In the genomic region with DNA sequence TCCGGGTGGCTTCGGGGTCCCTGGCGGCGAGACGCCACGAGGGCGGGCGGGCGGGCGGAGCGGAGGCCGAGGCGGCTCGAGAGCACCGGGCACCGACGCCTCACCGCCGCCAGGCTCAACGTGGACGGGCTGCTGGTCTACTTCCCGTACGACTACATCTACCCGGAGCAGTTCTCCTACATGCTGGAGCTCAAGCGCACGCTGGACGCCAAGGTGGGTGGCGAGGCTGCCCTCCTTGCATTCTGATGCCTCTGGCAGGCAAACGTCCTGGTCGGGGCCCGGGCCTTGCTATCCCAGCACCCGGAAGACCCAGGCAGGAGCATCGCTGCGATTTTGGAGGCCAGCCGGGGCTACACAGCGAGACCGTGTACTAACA, we compare ENCODE assay signal across 8 mouse cellular contexts. TPM values are rescaled to one million over a fixed set of nuclear protein-coding genes. Genes with fewer than 3 reads are reported as not detected.
DNase-seq lines count a peak whose midpoint lies in the region; ATAC-seq lines count a peak whose summit lies in the region.

No protein-coding gene starts in this region.

- H3K4me1 ChIP-seq in hindbrain, embryonic 13.5 days (replicated peaks): peaks cover 21% of the 10 kb centered on the region

- DNase-seq in gastrocnemius, adult 18-20 months (ENCODE audit: low spot score): peak; percentile 19
- DNase-seq in gastrocnemius, postnatal 36 days: no peak
- peak; percentile 27 for DNase-seq in urinary bladder, postnatal 14 days (ENCODE audit: low spot score)
- no peak for DNase-seq in urinary bladder, postnatal 10 days (ENCODE audit: low spot score)
- DNase-seq in right cerebral cortex, postnatal 10 days (ENCODE audit: low spot score in 2 of 2): no peak

- H3K36me3 ChIP-seq in hindbrain, embryonic 13.5 days: peaks cover 42% of the 10 kb centered on the region

- H3K9ac ChIP-seq in hindbrain, embryonic 13.5 days: peak overlapping the region; percentile 91

- H3K9me3 ChIP-seq in hindbrain, embryonic 13.5 days: no peaks in the 10 kb centered on the region

- ATAC-seq in hindbrain, embryonic 13.5 days (ENCODE audit: low FRiP score): peak; percentile 66; the same call in 1 of the 2 replicates
- peak; percentile 63 for ATAC-seq in megakaryocyte-erythroid progenitor cell, adult 5-6 weeks (replicated peaks; ENCODE audit: low FRiP score, low TSS enrichment, poor library complexity, severe bottlenecking)
- no peak for ATAC-seq in CD4-positive, CD25-positive, alpha-beta regulatory T cell, adult 4 months

- peak overlapping the region; percentile 97 for H3K4me3 ChIP-seq in hindbrain, embryonic 13.5 days

- WGBS in hindbrain, embryonic 13.5 days: under 1% methylated on average over 37 of the region's 37 CpGs

- intact Hi-C loops in gastrocnemius, postnatal 36 days (cut with DNase I): no loop called here

- H3K27me3 ChIP-seq in hindbrain, embryonic 13.5 days: no peaks in the 10 kb centered on the region

- H3K4me2 ChIP-seq in hindbrain, embryonic 13.5 days: peak overlapping the region; percentile 82

- peak overlapping the region; percentile 74 for H3K27ac ChIP-seq in hindbrain, embryonic 13.5 days

RNA-seq across cellular contexts. Expression of a gene that starts 0.3 kb away (rescaled TPM):
- 10 to 100 TPM in 1 of 2 experiments, 1 to 10 TPM in 1; 9.0 to 10.6 TPM for total RNA-seq in gastrocnemius, adult 18-20 months (2021)
- 1 to 10 TPM; 8.5 to 9.8 TPM for total RNA-seq in gastrocnemius, postnatal 36 days (2021)
- polyA plus RNA-seq in hindbrain, embryonic 13.5 days (2015; fragmentation: Nextera tagmentation; extraction: Ambion mirVana): 20.9 and 28.4 TPM in 2 replicates
- 27.7 and 39.0 TPM in 2 replicates for total RNA-seq in megakaryocyte-erythroid progenitor cell, adult 5-6 weeks (2014; fragmentation: Nextera tagmentation)
- total RNA-seq in megakaryocyte-erythroid progenitor cell, adult 5-6 weeks (2017): 18.7 and 21.2 TPM in 2 replicates
- 10 to 100 TPM; 10.1 to 11.6 TPM for polyA plus RNA-seq in CD4-positive, CD25-positive, alpha-beta regulatory T cell, adult 4 months (2017; shearing (Covaris generic))

RNA-seq across cellular contexts. Expression of a gene that starts 21.8 kb away (rescaled TPM):
- under 1 TPM in 1 of 2 experiments, not detected in 1; 0.21 TPM for total RNA-seq in gastrocnemius, adult 18-20 months (2021)
- under 1 TPM; 0.25 to 0.38 TPM for total RNA-seq in gastrocnemius, postnatal 36 days (2021)
- polyA plus RNA-seq in hindbrain, embryonic 13.5 days (2015; fragmentation: Nextera tagmentation; extraction: Ambion mirVana): 2.1 and 2.4 TPM in 2 replicates
- total RNA-seq in megakaryocyte-erythroid progenitor cell, adult 5-6 weeks (2014; fragmentation: Nextera tagmentation): not detected in 2 replicates
- total RNA-seq in megakaryocyte-erythroid progenitor cell, adult 5-6 weeks (2017): 0.61 TPM in 1 of 2 replicates, not detected in the other
- 1 to 10 TPM; 2.6 to 3.3 TPM for polyA plus RNA-seq in CD4-positive, CD25-positive, alpha-beta regulatory T cell, adult 4 months (2017; shearing (Covaris generic))

RNA-seq across cellular contexts. Expression of a gene that starts 22.4 kb away (rescaled TPM):
- over 10,000 TPM; 37,972 to 42,859 TPM for total RNA-seq in gastrocnemius, adult 18-20 months (2021)
- over 10,000 TPM; 41,999 to 48,159 TPM for total RNA-seq in gastrocnemius, postnatal 36 days (2021)
- 0.81 and 0.87 TPM in 2 replicates for polyA plus RNA-seq in hindbrain, embryonic 13.5 days (2015; fragmentation: Nextera tagmentation; extraction: Ambion mirVana)
- total RNA-seq in megakaryocyte-erythroid progenitor cell, adult 5-6 weeks (2014; fragmentation: Nextera tagmentation): not detected in 2 replicates
- 0.80 TPM in 1 of 2 replicates, not detected in the other for total RNA-seq in megakaryocyte-erythroid progenitor cell, adult 5-6 weeks (2017)
- not detected for polyA plus RNA-seq in CD4-positive, CD25-positive, alpha-beta regulatory T cell, adult 4 months (2017; shearing (Covaris generic))

RNA-seq across cellular contexts. Expression of a gene that starts 22.6 kb away (rescaled TPM):
- total RNA-seq in gastrocnemius, adult 18-20 months (2021): 1 to 10 TPM; 3.6 to 5.3 TPM
- 1 to 10 TPM; 2.4 to 2.6 TPM for total RNA-seq in gastrocnemius, postnatal 36 days (2021)
- 1.4 and 2.2 TPM in 2 replicates for polyA plus RNA-seq in hindbrain, embryonic 13.5 days (2015; fragmentation: Nextera tagmentation; extraction: Ambion mirVana)
- total RNA-seq in megakaryocyte-erythroid progenitor cell, adult 5-6 weeks (2014; fragmentation: Nextera tagmentation): 4.3 and 6.5 TPM in 2 replicates
- 0.30 TPM in 1 of 2 replicates, not detected in the other for total RNA-seq in megakaryocyte-erythroid progenitor cell, adult 5-6 weeks (2017)
- not detected for polyA plus RNA-seq in CD4-positive, CD25-positive, alpha-beta regulatory T cell, adult 4 months (2017; shearing (Covaris generic))

RNA-seq across cellular contexts. Expression of a gene that starts 22.9 kb away (rescaled TPM):
- 10 to 100 TPM; 10.8 to 11.4 TPM for total RNA-seq in gastrocnemius, adult 18-20 months (2021)
- 10 to 100 TPM in 1 of 2 experiments, 1 to 10 TPM in 1; 9.3 to 10.2 TPM for total RNA-seq in gastrocnemius, postnatal 36 days (2021)
- 20.9 and 22.1 TPM in 2 replicates for polyA plus RNA-seq in hindbrain, embryonic 13.5 days (2015; fragmentation: Nextera tagmentation; extraction: Ambion mirVana)
- 17.2 and 36.6 TPM in 2 replicates for total RNA-seq in megakaryocyte-erythroid progenitor cell, adult 5-6 weeks (2014; fragmentation: Nextera tagmentation)
- 34.9 and 47.7 TPM in 2 replicates for total RNA-seq in megakaryocyte-erythroid progenitor cell, adult 5-6 weeks (2017)
- polyA plus RNA-seq in CD4-positive, CD25-positive, alpha-beta regulatory T cell, adult 4 months (2017; shearing (Covaris generic)): 10 to 100 TPM; 15.8 to 17.6 TPM

Comparison
In these comparisons a context has a peak if more than half of its experiments do, and no peak if none do; other contexts are left out.
1. DNase-seq: peak in gastrocnemius, adult 18-20 months (single experiment) and urinary bladder, postnatal 14 days (single experiment); none in gastrocnemius, postnatal 36 days (0 of 2), urinary bladder, postnatal 10 days (single experiment) and right cerebral cortex, postnatal 10 days (0 of 2).
2. RNA of a gene that starts 22.4 kb away (total RNA-seq): 41,999 to 48,159 TPM in gastrocnemius, postnatal 36 days and 37,972 to 42,859 TPM in gastrocnemius, adult 18-20 months; 0.80 TPM in megakaryocyte-erythroid progenitor cell, adult 5-6 weeks; every median in the first group is over 1,000 times any median in the second.